Mouse (Mus musculus) kidney, postnatal 10 days (tissue): Measurements from ENCODE around the gene Irak2.

Source experiments
- DNase-seq: peaks from one replicate; pipeline ENCODE4 v3.0.0; 2021; ENCODE audit warnings: mixed read lengths

Irak2 gene

DNA sequence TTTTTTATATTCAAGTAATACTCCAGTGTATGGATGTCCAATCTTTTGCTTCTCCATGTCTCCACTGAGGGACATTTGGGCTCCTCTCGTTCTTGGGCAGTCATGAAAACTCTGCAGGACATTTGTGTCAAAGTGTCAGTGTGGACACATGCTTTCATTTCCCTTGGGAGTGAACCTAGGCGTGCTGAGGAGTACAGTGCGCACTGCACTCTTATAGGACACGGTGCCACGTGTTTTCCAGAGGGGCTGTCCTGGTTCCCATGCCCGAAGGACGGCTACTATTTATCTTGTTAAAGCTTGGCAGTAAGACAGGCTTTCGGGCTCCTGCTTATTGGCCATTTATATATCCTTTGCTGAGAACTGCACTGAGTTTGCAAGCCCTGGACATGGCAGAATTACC is 4.3 kb downstream of the Irak2 start:
- no peak for DNase-seq

DNA sequence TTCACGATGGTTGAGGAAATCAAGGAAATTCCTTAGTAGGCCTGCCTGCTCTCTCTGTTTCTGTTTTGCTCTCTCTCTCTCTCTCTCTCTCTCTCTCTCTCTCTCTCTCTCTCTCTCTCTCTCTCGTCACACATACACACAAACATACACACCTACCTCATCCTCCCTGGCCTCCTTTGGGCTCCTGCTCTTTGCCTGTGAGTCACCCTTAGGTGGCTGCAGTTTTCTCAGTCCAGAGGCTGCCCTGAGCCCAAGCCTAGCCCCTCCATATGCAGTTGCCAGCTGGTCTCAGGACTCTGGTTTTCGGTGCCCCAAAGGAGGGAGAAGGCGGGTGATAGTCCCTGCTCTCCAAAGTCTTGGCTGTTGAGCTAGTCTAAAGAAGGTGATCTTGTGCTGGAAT is 4.8 kb downstream of the Irak2 start:
- DNase-seq: no peak

DNA sequence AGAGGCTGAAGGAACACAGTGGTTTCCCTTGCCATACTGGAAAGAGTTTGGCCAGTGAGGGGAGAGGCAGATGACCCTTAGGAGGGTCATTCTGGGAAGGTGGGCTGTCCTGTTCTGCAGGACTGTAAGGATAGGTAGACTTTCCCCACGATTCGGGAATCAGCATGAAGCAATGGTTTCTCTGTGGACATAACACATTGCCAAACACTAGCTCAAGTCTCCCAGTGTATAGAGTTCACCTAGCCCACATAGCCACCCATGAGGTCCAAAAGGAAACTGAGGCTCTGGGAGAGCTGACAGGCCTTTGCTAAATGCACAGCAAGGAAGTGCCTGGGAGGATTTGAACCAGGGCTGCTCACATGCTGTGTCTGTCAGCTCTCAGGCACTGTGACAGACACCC is 5.7 kb downstream of the Irak2 start:
- DNase-seq: no peak

DNA sequence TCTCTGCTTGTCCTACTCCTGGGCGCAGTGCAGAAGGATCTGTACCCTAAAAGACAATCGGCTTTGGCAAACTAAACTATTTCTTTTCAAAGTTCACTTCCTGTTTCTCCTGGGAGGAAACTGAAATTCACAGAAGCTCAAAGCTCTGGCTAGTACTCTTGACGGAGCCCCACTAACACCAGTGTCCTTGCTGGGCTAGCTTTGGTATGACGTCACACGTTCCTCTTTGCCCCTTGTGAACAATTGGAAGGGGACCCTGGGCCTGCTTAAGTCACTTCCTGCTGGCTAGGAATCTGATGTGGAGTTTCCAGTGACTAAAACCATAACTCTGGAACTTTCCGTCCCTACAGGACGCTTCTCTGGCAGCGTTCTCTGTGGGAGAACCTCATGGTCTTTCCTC is 6.5 kb downstream of the Irak2 start:
- peak; percentile 69 for DNase-seq

DNA sequence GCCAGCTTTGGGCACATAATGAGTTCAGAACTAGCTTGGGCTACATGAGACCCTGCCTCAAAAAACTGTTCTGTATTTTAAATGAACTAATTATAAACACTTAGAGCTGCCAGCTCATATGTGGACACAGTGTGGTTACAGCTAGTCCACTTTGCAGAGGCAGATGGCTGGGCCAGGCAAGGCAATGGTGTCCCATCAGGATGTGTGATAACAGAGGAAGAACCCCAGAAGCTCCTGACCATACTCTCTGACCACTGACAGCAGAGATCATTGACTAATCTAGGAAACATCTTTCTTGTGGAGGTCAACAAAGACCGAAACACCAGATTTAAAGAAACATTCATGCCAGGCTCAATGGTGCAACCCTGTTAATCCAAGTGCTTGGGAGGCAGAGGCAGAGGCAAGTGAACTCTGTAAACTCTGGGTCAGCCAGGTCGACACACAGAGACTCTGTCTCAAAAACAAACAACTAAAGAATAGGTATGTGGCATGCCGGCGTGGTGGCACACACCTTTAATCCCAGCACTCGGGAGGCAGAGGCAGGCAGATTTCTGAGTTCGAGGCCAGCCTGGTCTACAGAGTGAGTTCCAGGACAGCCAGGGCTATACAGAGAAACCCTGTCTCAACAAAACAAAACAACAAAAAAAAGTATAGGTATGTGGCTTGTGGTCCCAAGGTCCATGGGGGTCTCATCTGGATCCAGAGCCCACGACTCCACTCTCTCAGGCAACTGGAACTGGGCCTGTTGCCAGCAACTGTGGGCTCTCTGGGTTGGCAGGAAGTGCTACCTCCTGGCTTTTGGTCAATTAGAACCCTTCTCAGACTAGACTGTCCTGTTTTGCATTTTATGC is 11.3 kb downstream of the Irak2 start:
- peak; percentile 45 for DNase-seq

DNA sequence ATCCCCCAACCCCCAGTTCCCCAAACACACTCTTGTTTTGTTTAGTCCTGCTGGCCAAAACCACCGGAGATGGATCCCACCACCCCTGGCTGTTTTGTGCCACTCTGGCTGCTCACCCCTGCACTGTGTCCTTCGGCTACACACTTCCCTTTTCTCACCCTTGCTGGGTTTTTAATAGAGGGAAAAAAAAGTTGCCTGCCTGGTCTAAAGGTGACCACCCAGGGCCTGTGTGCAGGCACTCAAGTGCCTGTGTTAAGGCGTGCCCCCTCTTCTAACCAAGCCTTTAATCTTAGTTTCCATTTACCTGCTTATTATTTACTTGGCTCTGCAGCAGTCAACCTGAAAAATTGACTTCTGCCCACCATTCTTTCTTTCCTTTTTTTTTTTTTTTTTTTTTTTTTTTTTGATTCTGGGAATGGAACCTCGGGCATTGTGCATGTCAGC is 12.0 kb downstream of the Irak2 start:
- no peak for DNase-seq

DNA sequence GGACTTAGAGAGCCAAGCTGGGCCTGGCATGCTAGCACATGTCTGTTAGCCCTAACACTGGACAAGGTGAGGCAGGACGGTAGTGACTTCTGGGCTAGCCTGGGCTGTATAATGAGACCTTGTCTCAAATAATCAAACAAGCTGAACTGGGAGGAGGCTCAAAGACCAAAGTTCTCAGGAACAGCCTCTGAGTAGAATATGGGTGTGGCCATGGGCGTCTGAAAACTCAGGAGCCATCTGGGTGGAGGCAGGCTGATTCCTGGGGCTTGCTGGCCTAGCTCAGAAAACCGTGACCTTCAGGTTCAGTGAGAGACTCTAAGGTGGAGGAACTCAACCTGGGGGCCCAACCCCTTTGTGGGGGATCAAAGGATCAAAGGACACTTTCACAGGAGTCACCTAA is 13.4 kb downstream of the Irak2 start:
- no peak for DNase-seq

DNA sequence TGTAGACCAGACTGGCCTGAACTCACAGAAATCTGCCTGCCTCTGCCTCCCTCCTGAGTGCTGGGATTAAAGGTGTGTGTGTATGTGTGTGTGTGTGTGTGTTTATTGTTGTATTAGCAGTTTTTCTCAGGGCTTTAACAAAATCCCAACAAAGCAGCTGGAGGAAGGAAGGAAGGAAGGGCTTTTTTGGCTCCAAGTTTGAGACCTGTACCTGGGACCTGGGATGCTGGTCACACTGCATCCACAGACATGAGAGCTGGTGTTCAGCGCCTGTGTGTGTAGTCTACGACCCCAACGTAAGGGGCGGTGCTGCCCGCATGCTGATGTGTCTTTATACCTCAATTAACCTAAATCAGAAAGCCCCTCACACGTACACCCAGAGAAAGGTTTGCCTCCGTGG is 15.3 kb downstream of the Irak2 start:
- DNase-seq: no peak

DNA sequence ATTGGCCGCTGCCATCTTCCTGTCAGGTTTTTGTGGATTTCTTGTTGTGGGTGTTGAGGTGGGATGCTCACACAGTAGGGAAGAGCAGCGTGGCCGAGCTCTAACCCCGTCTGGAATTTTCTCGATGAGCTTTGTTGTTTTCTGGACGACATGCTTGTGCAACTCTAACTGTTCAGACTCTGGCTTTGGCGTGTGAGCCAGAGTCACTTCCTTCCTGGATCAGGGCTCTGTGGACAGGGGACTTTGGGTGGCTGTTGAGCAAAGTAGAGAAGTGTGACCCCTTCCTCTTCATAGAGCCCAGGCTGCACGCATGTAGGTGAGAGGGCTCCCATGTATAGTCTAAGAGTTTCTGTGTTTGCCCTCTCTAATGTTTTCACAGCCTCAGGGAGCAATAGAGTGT is 15.8 kb downstream of the Irak2 start:
- DNase-seq: peak; percentile 36

DNA sequence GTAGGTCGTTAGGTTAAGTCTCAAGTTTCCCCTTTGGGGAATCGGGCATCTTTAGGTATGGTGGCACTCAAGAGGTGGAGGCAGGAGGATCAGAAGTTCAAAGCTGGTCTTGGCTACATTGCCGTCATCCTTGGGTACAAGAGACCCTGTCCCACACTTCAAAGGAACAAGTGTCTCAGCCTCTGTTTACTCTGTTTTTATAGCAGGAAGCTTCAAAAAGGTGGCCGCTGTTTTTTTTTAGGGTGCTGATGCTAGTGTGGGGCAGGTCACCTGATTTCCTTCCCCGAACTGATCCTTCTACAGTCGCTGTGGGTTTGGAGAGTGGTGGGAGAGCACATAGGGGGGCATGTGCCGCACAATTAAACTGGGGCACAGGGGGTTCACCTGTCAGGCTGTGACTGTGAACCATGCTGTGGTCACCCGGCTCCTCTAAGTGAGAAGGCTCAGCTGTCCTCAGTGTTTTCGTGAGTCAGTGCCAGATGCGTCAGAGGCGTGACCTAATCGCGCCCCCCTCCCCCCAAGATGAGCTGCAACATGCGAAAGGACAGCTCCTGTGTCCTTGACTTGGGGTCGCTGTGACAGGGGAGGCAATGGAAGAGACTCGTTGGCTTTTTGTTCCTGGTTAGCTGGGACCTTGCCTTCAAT is 16.6 kb downstream of the Irak2 start:
- peak; percentile 66 for DNase-seq

DNA sequence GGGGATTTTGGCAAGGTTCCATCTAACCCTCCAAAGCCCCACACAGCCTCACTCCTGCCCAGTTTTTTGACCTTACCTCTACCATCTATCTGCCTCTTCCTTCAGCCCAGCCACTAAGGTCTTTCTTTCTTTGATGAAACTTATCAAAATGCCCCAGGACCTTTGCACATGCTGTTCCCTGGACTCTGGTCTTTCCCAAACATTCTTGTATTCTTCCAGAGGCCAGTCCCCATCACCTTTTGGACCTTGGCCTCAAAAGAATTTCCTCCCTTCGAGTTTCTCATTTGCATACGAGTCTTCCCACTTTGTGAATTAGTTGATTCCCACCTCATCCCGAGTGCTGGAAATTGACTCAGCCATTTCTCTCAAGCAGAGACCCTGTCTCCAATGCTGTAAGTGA is 17.2 kb downstream of the Irak2 start:
- no peak for DNase-seq

DNA sequence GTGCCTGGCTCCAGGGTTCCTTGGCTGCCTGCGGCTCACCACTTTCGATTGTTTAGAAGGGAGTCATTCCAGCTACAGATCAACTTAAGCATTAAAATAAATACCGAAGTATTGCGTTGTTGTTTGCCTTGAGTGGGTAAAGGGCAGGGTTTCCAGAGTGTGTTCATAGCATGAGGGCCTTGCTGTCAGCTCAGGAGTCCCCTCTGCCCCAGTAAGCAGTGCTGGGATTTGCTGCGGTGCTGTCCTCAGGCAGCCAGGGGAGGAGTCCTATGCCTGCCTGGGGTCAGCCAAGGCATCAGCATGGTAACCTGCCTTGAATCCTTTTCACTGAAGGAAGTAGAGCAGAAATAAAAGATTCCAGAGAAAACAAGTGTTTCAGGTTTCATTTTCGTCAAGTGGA is 18.6 kb downstream of the Irak2 start:
- peak; percentile 52 for DNase-seq

DNA sequence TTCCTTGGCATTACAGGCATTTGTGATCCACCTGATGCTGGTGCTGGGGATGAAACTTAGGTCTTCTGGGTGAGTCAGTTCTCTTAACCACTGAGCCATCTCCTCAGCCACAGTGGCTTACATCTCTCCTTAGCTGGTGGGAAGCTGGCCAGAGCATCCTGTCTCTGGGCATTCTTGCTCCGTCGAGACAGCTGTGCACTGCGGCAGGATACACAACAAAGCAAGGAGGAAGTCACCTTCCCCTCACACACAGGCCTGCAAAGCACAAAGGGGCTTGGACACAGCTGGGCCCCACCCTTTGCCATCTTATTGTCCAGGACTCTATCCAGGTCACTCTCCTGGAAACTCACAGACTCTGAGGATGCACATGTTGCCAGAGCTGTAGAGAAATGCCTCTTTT is 20.0 kb downstream of the Irak2 start:
- DNase-seq: peak; percentile 72

DNA sequence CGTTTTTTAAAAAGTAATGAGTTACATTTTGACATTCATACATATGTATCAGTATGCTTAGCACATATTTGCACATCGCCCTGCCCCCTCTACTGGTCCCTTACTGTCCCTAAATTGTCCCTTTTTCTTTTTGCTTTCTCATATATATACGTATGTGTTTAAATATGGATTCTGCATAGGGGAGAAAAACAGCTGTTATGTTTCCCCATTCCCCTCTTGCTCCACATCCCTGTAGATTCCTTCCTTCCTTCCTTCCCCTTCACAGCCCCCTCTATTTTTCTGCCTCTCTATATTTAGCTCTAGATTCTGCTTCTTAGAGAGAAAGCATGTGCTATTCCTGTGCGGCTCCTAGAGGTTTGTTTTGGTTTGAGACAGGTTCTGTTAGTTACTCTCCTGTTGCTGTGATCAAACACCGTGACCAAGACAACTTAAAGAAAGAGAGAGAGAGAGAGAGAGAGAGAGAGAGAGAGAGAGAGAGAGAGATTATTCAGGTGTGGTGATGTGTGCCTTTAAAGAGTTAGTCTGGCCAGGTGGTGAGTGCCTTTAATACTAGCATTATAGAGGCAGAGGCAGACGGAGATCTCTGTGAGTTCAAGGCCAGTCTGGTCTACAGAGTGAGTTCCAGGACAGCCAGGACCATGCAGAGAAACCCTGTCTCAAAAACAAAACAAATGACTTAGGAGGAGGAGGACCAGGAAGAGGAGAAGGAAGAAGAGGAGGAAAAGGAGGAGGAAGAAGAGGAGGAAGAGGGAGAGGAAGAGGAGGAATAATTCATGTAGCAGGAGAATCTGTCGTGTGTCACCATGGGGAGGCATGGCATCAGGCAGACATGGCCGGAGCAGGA is 21.6 kb downstream of the Irak2 start:
- DNase-seq: no peak

DNA sequence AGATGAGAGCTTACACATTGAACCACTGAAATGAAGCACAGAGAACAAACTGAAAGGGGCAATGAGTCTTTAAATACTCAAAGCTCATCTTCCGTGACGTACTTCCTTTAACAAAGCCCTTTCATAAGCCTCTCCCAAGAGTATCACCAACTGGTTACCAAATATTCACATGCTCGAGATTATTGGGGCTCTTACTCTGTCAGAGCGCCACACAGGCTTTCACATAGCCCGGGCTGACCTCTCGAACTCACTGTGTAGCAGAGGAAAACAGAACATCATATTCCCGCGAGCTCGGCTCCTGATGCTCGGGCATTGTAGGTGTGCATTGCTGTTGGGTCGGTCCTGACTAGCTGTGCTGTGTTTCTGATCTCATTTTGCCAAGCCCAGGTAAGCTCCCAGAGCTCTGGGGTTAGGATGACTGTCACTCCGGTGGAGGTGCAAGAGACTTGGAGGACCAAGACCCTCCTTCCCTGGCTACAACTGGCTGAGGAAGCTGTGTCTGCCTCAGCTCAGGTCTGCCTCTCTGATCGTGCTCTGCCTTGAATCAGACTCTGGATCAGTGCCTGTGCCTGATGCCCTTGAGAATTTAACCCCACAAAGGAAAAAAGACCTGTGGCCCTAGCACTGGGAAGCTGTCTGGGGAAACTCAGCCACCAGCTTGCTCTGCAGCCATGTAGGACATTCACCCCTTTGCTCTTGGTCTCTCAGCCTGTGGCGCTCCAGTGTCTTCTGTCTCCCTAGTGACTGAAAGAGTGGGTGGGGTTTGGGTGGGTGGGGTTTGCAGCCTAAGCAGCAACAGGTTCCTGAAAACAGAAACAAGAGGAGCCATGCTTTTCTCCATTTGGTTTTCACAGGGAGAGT is 22.5 kb downstream of the Irak2 start:
- no peak for DNase-seq

DNA sequence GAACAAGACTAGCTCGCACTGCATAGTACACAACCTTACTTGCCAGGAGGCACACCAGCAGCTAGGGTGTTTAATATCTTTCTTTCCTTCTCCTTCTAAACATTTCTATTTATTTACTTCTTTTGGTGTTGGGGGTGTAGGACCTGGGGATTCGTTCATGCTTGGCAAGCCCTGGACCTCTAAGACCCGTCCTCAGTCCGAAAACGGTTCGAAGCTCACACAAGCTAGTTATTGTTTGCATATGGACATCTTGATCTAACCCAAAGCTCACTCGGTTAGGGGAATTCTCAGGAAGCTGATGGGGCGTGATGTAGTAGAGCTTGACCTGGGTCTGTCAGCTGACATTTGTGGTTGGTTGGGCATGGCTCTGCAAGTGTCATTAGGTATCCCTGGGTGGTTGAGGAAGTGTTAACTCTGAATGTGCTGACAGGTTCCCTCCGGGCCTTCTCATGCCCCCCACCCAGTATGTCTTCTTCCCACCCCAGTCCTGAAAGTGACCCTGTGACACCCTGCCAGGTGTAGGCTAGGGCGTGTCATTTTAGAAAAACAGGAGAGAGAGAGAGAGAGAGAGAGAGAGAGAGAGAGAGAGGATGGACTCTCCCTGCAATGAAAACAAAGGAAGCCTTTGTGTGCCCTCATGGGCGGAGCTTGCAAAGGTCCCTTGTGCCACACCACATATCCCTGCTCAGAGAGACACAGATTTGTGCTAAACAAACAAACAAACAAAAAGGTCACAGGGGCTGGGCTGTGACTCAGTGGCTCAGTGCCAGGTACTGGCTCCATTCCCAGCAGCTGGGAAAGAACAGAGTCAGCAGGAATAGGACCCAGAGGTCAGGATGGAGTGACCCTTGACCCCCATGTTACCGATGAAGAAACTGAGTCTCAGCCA is 23.3 kb downstream of the Irak2 start:
- DNase-seq: peak; percentile 84

DNA sequence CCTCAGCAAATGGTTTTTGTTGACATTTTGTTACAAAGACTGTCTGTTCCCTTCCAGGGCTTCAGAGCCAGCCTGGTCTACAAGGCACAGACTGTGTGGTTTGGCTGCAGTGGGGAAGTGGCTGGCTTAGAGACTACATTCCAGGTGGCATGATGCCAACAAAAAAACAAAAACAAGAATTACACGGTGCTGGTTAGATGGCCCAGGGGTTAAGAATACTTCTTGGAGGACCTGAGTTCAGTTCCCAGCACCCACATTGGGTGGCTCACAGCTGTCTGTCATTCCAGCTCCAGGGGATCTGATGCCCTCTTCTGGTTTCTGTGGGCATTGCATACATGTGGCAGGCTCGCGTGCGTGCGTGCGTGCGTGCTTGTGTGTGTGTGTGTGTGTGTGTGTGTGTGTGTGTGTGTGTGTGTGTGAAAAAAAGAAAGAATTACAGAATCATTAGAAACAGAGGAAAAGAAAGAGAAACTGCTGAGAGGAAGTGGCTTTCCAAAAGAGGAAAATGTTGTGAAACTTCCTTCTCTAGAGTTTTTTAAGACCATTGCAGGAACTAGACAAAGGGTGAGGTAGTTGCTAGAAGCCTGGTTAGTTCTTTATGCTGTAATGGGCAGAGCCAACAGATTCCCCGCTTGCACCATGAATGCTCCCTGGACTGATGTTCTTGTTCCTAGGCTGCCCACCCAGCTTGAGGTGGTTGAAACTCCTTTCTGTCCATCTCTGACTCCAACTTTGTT is 24.9 kb downstream of the Irak2 start:
- DNase-seq: no peak

DNA sequence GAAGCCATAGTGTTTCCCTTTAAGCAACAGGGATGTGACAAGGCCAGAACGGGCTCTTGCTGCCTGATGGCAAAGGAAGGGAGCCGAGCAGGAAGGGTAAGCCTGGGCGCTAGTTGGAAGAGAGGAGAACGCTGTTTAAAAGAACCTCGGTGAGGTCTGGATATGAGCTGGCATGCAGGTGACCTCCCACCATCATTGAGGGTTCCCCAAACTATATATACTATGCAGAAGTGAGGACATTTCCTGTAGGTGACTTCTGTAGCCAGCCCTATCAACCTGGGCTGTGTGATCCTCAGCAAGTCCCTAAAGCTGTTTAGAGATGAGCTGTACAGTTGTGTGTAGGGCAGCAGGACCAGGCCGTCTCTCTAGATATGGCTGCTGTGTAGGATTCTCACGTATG is 26.0 kb downstream of the Irak2 start:
- DNase-seq: no peak

DNA sequence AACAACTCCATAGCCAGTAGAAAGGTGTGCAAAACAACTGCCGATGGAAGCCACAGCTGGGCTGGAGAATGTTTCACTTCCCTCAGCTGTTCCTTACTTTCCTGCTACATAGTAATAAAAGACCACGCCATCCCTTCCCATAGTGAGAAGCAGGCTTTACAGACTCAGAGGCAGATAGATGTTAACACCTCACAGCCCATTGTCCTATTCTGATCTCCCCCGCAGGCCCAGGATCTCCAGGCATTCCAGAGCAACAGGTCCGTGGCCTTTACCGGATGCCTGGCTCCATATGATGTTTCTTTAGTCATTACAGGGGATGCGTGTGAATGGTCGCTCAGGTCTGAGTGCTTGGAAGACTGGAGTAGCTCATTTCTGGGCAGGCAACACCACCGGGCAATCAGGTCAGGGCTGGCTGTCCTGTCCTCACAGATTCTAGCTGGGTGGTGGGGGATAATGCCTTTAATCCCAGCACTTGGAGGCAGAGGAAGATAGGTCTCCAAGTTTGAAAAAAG is 29.4 kb downstream of the Irak2 start:
- DNase-seq: no peak
